Mouse (Mus musculus) embryo, embryonic 9.5 days (tissue): Measurements from ENCODE around the gene Egln1.
A peak's percentile ranks its signal among the peaks of the same experiment; 100 is the strongest.

Experiments
- DNase-seq: peaks from one replicate; pipeline ENCODE4 v3.0.0-alpha.2; 2017; ENCODE audit errors: extremely low spot score

Gene Egln1

DNA sequence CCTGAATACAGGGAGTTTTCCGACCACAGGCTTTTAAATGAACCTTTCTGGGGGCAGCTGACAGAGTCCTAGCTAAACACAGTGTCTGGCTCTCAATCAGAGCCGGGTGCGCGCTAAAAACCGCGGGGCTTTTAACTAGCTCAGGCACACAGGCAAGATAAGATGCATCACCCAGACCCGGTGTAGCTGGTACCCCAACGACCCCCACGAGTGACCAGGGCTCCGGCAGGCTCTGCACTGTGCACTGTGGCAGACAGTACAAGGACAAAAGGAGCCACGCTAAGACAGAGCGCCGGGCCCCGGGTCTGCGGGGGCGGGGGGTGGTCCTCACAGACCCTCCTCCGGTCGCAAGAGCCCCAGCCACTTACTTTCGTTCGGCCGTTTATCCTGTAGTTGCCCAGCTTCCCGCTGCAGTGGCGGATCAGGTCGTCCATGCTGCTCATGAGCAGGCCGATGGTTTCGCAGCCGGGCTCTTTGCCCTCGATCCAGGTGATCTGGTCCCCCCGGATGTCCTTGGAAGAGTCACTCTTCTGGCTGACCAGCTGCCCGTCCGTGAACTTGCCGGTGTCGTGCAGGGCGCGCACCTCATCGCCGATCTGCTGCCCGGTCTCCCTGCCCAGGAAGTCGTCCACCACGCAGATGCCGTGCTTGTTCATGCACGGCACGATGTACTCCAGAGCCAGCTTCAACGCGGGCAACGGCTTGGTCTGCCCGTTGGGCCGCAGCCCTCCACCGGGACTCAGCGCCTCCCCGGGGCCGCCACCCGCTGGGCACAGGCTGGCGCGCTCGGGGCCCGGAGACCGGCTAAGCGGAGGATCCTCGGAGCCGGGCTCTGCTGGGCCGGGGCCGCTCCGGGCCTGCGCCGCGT lies 1.0 kb downstream of the Egln1 start:
- peak; percentile 72 for DNase-seq

GRCm38 (mm10) chr8:124944406-124944805 lies 4.7 kb downstream of the Egln1 start:
- DNase-seq, result peak; percentile 36

DNA sequence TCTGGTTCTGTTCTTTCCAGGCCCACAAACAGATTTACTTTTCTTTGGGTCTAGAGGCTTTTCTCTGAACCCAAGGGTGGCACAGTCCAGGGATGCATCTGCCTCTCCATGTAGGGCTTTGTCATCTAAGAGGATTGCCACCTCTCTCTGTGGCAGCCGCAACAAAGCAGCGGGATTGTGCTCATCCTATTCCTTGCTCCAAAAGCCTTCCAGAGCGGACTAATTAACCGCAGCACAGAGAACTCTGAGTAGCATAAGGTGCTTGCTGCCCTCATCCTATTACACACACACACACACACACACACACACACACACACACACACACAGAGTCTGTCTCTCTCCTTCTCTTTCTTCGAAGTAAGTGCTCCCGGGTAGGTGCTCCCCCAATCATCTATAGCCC lies 5.3 kb downstream of the Egln1 start:
- no peak for DNase-seq

GRCm38 (mm10) chr8:124937293-124937692 lies 11.8 kb downstream of the Egln1 start:
- DNase-seq, result no peak

DNA sequence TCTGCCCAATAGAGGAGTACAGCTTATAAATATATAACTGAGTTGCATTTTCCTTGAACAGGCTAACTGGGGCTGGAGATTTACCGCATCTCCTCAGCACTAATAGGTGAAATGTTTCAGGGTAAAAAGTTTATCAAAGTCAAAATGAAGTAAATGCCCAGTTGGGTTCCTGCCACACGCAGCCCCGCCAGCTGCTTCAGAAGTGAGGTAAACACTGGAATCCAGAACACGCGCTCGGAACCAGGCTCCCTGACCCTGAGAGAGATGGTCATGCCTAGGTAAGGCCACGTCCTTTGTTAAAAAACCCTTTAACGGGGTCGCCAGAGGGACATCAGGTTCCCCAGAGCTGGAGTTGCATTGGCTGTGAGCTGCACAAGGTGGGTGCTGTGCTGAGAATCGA lies 12.4 kb downstream of the Egln1 start:
- no peak for DNase-seq

DNA sequence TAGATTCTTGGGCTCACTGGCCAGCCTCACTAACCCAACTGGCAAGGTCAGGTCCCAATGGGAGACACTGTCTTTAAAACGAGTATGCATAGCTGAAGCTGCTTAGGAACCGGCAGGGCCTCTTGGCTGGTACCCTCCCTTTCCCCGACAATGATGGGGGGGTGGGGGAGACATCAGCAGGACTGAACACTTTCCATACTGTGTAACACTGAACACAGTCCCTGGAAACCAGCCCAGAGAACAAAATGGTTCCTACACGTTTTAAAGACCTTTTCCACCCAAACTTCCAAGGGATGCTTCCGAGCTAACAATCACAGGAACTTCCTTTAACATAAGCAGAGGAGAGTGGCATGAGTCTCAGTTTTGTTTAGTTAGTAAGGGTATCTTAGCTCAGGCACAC lies 14.0 kb downstream of the Egln1 start:
- DNase-seq, result no peak

GRCm38 (mm10) chr8:124932435-124932834 lies 16.7 kb downstream of the Egln1 start:
- DNase-seq, result no peak

- DNase-seq, result no peak
Observed at GRCm38 (mm10) chr8:124930649-124931048, 18.5 kb downstream of the Egln1 start.

GRCm38 (mm10) chr8:124930086-124930485 lies 19.0 kb downstream of the Egln1 start:
- DNase-seq, result no peak

DNA sequence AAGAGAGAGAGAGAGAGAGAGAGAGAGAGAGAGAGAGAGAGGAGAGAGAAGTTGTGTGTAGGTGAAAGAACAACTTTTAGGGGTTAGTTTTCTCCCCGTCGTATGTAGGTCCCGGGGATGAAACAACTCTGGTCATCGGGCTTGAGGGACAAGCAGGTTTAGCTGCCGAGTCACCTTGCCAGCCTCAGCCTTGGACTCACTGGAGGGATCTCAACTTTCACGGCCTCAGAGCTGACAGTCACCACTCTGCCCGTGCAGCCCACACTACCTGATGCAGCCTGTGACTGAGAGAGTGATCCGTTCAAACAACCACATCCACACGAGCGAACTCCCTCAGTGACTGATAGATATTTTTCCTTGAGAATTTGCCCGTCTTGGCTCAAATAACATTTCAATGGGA lies 20.1 kb downstream of the Egln1 start:
- no peak for DNase-seq

DNA sequence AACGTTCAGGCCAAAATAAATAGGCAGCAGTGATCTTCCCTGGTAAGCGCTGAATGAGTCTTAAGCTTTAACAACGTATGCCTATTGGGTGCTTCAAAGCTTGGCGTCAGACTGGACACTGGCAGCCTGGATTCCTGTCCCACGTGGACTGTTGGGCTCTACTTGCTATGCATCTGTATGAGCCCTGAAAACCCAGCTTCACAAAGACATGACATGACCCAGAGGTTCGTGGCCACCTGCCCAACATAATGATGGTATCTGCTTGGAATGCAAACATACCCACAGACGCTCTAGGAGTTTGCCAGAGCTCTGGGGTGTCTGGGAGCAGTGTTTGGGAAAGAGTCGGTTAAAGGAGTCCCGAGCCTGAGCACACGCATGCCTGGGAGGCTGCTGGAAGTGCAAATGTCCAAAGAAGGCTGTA lies 22.8 kb downstream of the Egln1 start:
- DNase-seq, result no peak

GRCm38 (mm10) chr8:124925544-124926266 lies 23.4 kb downstream of the Egln1 start:
- no peak for DNase-seq

DNA sequence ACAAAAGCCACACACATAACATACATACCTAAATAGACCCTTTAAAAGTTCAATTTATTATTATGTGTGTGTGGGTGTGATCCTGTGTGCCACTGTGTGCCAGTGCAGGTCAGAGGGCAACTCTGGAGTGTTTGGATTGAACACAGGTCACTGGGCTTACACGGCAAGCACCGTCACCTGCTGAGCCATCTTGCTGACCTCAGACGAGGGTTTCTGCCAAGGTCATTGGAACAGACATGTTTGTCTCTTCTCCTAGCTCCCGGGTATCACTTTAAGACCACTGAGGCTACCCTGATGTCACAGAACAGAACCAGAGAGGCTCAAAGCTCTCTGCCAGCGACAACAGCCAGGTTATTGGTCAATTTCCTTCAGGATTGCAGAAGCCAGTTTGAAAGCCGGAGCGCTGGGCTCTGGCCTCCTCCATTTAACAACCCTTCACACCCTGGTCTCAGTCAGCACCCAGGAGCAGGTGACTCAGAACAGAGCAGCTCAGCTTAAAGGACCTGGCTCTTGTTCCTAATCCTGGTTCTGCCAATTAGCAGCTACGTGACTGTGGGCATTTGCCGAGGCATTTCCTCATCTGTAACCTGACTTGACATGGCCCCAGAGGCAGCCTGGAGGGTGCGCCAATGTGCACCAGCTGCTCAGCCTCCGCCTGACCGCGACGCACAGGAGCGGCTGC lies 25.0 kb downstream of the Egln1 start:
- DNase-seq, result no peak

GRCm38 (mm10) chr8:124922490-124923089 lies 26.5 kb downstream of the Egln1 start:
- DNase-seq, result no peak

GRCm38 (mm10) chr8:124921369-124922279 lies 27.5 kb downstream of the Egln1 start:
- no peak for DNase-seq

- no peak for DNase-seq
Observed at GRCm38 (mm10) chr8:124917741-124918484, 31.2 kb downstream of the Egln1 start.

GRCm38 (mm10) chr8:124914061-124914460 lies 35.1 kb downstream of the Egln1 start:
- DNase-seq, result no peak

DNA sequence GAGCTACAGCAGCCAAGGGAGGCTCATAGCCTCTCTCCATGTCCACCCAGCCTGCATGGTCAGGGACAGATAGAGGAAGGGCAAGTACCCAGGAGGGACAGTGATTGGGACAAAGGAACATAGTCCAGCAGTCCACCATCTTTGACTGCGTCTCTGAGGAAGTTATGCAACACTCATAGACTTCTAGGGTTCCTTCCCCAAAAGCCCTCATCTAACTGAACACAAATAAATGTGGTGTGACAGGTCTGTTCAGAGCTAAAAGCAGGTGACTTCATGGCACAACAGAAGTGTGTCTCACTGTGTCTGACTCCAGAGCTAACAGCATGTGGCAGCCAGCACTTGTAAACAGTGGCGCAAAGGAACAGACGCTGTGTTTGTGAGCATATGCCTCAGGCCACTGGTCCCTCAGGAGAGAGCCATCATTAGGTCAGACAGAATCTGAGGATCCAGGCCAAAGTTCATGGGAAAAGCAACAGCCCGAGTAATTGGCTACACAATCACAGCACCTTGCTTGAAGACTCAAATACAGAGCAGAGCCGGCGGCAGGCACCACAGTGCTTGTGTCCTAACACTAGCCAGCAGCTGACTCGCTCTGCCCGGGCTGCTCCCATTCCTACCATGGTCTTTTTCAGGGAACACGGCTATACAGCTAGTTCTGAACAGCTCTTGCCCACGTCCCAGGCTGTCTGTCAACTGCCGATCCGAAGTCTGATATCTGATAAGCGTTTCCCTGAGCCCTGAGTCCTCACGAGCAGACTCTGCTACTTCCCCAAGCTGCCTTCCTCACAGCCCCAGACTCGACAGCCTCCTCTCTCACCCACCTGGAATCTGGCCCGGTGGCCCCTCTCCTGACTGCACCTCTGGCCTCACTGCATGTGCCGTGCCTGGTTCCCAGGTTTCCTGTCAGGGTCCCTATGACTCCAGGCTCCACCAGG lies 36.9 kb downstream of the Egln1 start:
- no peak for DNase-seq

DNA sequence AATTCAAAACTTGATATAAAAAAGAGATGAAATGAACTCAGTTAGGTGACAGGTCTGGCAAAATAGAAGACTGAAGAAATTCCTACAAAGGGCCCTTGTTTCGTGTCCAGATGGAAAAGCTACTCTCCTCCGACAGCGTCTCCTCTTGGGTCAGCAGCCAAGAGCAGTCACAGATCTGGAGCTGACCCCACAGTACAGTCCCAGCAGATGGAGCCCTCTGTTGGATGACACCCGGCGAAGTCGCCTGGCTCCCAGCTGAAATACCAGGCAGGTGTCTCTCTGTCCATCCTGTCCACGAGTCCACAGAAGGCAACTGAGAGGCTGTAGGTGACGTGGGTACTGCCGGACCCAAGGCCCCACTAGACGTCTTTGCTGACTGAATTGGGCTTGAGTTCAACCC lies 38.8 kb downstream of the Egln1 start:
- DNase-seq, result no peak
